Mouse (Mus musculus) heart, postnatal 0 days (tissue): ENCODE results near the gene Sox13. TPM values are rescaled to one million over a fixed set of nuclear protein-coding genes. Genes with fewer than 3 reads are reported as not detected.

Experiments
- ATAC-seq: fragments of 200-750 bp; cut with Nextera tagmentation; 2 replicates; pipeline ENCODE4 v1.8.0; 2017; ENCODE audit warnings: low read depth, moderate number of reproducible peaks, moderate library complexity; ENCODE audit not compliant: insufficient read depth
- DNase-seq: peaks from one replicate; pipeline ENCODE4 v3.0.0-alpha.2; 2016; ENCODE audit warnings: low spot score
- H3K27ac ChIP-seq: fragments of 300-500 bp; sonication (generic); 2 replicates; pipeline ENCODE4 v1.5.1; 2014; ENCODE audit warnings: low read depth, mild to moderate bottlenecking
- H3K27me3 ChIP-seq: fragments of 300-500 bp; sonication (generic); 2 replicates; pipeline ENCODE4 v1.6.1; 2014; ENCODE audit warnings: low read length, mixed read lengths; ENCODE audit not compliant: control insufficient read depth, insufficient read depth
- H3K36me3 ChIP-seq: fragments of 300-500 bp; sonication (generic); replicated peaks from 2 replicates; pipeline ENCODE4 v1.6.1; 2014; ENCODE audit warnings: low read length, mixed read lengths; ENCODE audit not compliant: control insufficient read depth, insufficient read depth
- H3K4me1 ChIP-seq: fragments of 300-500 bp; sonication (generic); 2 replicates; pipeline ENCODE4 v1.6.1; 2014; ENCODE audit warnings: antibody characterized with exemption; ENCODE audit not compliant: control insufficient read depth, insufficient read depth
- H3K4me2 ChIP-seq: fragments of 300-500 bp; sonication (generic); 2 replicates; pipeline ENCODE4 v1.6.1; 2014; ENCODE audit warnings: low read depth, mild to moderate bottlenecking, low read length, moderate library complexity
- H3K4me3 ChIP-seq: fragments of 300-500 bp; sonication (generic); 2 replicates; pipeline ENCODE4 v1.5.1; 2014; ENCODE audit warnings: low read depth, low read length
- H3K9ac ChIP-seq: fragments of 300-500 bp; sonication (generic); replicated peaks from 2 replicates; pipeline ENCODE4 v1.6.1; 2014; ENCODE audit warnings: low read depth, low read length, mixed read lengths
- H3K9me3 ChIP-seq: fragments of 300-500 bp; sonication (generic); replicated peaks from 2 replicates; pipeline ENCODE4 v1.6.1; 2016; ENCODE audit warnings: low read length; ENCODE audit not compliant: control insufficient read depth
- CTCF ChIP-seq: IDR thresholded peaks from 2 replicates; pipeline ENCODE4 v1.5.1; 2016; ENCODE audit warnings: antibody characterized with exemption, control low read depth, low read depth
- EP300 ChIP-seq: IDR thresholded peaks from 2 replicates; pipeline ENCODE4 v1.6.1; 2016; ENCODE audit warnings: antibody characterized with exemption, low read depth
- WGBS: fragments of 180-500 bp; shearing (Covaris S2); extraction: QIAGEN DNeasy Blood & Tissue Kit; methylation state at CpG from one replicate; pipeline ENCODE4 v1.1.7; 2014; 5-methylcytosine and 5-hydroxymethylcytosine counted together
- polyA plus RNA-seq: library from polyadenylated mRNA; unstranded; fragments of >200 nt; fragmentation: Nextera tagmentation; extraction: Ambion mirVana; gene quantifications from 2 replicates; pipeline ENCODE4 v1.2.1, GENCODE M21; 2015
- total RNA-seq: library from RNA; depleted of rRNA; stranded (reverse); fragments of >200 nt; gene quantifications from 2 replicates; pipeline ENCODE4 v1.2.3, GENCODE M21; 2014; ENCODE audit warnings: low replicate concordance

Gene Sox13
- total and polyA plus RNA-seq, 2 experiments from 2014 or later, result 3.3 to 8.5 TPM

- Histone ChIP-seq H3K4me2 (no peak overlapping the region), H3K9me3 (no peaks in the 10 kb centered on the region), H3K36me3 (no peaks in the 10 kb centered on the region), H3K4me1 (peaks cover 29% of the 10 kb centered on the region), H3K27me3 (peaks cover 28% of the 10 kb centered on the region), H3K27ac (peak overlapping the region; percentile 38; the same call in 1 of the 2 replicates), H3K9ac (no peak overlapping the region), H3K4me3 (no peak overlapping the region)
- peak; percentile 25; the same call in 1 of the 2 replicates for ATAC-seq
- TF ChIP-seq EP300, result no peak
- TF ChIP-seq CTCF, result no peak
- DNase-seq, result no peak
- WGBS, result 17% methylated on average over 11 of the region's 11 CpGs
These were observed 56.3 kb downstream of the Sox13 start for GRCm38 (mm10) chr1:133367606-133368488.

GRCm38 (mm10) chr1:133366951-133367605, 57.1 kb downstream of the Sox13 start:
- H3K4me1 ChIP-seq, result peaks cover 29% of the 10 kb centered on the region
- H3K27me3 ChIP-seq, result peaks cover 28% of the 10 kb centered on the region
- DNase-seq (no peak), ATAC-seq (no peak)
- H3K27ac ChIP-seq, result no peak overlapping the region
- TF ChIP-seq EP300, result no peak
- no peak for TF ChIP-seq CTCF
- WGBS, result 58% methylated on average over 10 of the region's 10 CpGs
- no peak overlapping the region for H3K4me2 ChIP-seq
- H3K9ac ChIP-seq, result no peak overlapping the region
- no peaks in the 10 kb centered on the region for H3K9me3 ChIP-seq
- H3K4me3 ChIP-seq, result no peak overlapping the region
- no peaks in the 10 kb centered on the region for H3K36me3 ChIP-seq

- 35% methylated on average over 2 of the region's 2 CpGs for WGBS
These were observed 59.3 kb downstream of the Sox13 start for GRCm38 (mm10) chr1:133364890-133365289.

GRCm38 (mm10) chr1:133364022-133364630, 60.1 kb downstream of the Sox13 start:
- TF ChIP-seq EP300 (no peak), CTCF (no peak)
- peak overlapping the region; percentile 60 for H3K4me3 ChIP-seq
- DNase-seq (no peak), ATAC-seq (no peak)
- H3K4me1 ChIP-seq, result peaks cover 29% of the 10 kb centered on the region
- no peaks in the 10 kb centered on the region for H3K9me3 ChIP-seq
- H3K27ac ChIP-seq, result no peak overlapping the region
- peaks cover 31% of the 10 kb centered on the region for H3K27me3 ChIP-seq
- 8% methylated on average over 27 of the region's 27 CpGs for WGBS
- H3K4me2 ChIP-seq, result peak overlapping the region; percentile 97
- peak overlapping the region; percentile 41; the same call in 1 of the 2 replicates for H3K9ac ChIP-seq
- no peaks in the 10 kb centered on the region for H3K36me3 ChIP-seq

More at GRCm38 (mm10) chr1:133364890-133365289, 59.3 kb downstream of the Sox13 start:
- Histone ChIP-seq H3K4me3 (no peak overlapping the region), H3K4me2 (no peak overlapping the region), H3K27ac (no peak overlapping the region), H3K36me3 (no peaks in the 10 kb centered on the region), H3K9ac (no peak overlapping the region), H3K9me3 (no peaks in the 10 kb centered on the region), H3K4me1 (peaks cover 29% of the 10 kb centered on the region), H3K27me3 (peaks cover 28% of the 10 kb centered on the region)
- TF ChIP-seq EP300, result no peak
- TF ChIP-seq CTCF, result no peak
- no peak for DNase-seq
- no peak for ATAC-seq

- Histone ChIP-seq H3K4me1 (peaks cover 29% of the 10 kb centered on the region), H3K36me3 (no peaks in the 10 kb centered on the region), H3K9me3 (no peaks in the 10 kb centered on the region), H3K9ac (peak within 1 kb of the TSS; percentile 41; the same call in 1 of the 2 replicates), H3K27me3 (peaks cover 31% of the 10 kb centered on the region), H3K4me2 (peak within 1 kb of the TSS; percentile 97), H3K4me3 (peak within 1 kb of the TSS; percentile 60), H3K27ac (no peak within 1 kb of the TSS)
- WGBS, result 1% methylated on average over 48 of the region's 52 CpGs
- TF ChIP-seq EP300 (no peak), CTCF (no peak)
- DNase-seq (peak; percentile 66), ATAC-seq (peak; percentile 59)
These were observed 60.7 kb downstream of the Sox13 start, which contains the start of gene Etnk2 for GRCm38 (mm10) chr1:133363276-133364021. Etnk2 (plus strand) TSS chr1:133363572.
